Mouse (Mus musculus): ENCODE measurements around the gene Umodl1. TPM values are rescaled to one million over a fixed set of nuclear protein-coding genes. Genes with fewer than 3 reads are reported as not detected.

Umodl1 gene
- total and polyA plus RNA-seq, 3 experiments, result 1.0 to 4.5 (median 1.6) TPM

GRCm38 (mm10) chr17:30911732-30912088, 42.7 kb upstream of the Umodl1 start:
- no peak overlapping the region for H3K4me3 ChIP-seq (replicated peaks in 1 of 3; ENCODE audit: low read depth in 2 of 3, low read length in 2 of 3, poor library complexity in 1 of 3)
- TF ChIP-seq SIN3A (IDR thresholded peaks at IDR 0.05; ENCODE audit: low read length) (no peak), HCFC1 (IDR thresholded peaks at IDR 0.05; ENCODE audit: low read depth, low read length) (no peak), ETS1 (conservative IDR thresholded peaks at IDR 0.05; ENCODE audit: low read depth, low read length) (no peak), RAD21 (IDR thresholded peaks at IDR 0.05; ENCODE audit: low read depth, low read length) (no peak), ELF1 (IDR thresholded peaks at IDR 0.05; ENCODE audit: low read depth, low read length) (no peak)
- in situ Hi-C loops (cut with MboI; ENCODE audit: low pct_ligation_motif_present, low pct_unique_long_range_greater_than_20kb, low sequenced_read_pairs) (no loop called here), dilution Hi-C loops (cut with MboI; ENCODE audit: extremely low pct_ligation_motif_present, extremely low pct_unique_long_range_greater_than_20kb, low sequenced_read_pairs) (loop anchor here (25.0 kb wide), 1 partner anchor 449 kb away; no protein-coding TSS in a partner anchor)
- peaks cover 37% of the 10 kb centered on the region for H3K27me3 ChIP-seq (replicated peaks)
- no peak overlapping the region for H3K9ac ChIP-seq (ENCODE audit: insufficient read depth, low read depth)
- no peak overlapping the region for H3K4me2 ChIP-seq (ENCODE audit: insufficient read depth, low read depth, poor library complexity, severe bottlenecking)
- DNase-seq (ENCODE audit: extremely low read depth), result no peak
- H3K79me2 ChIP-seq (replicated peaks; ENCODE audit: control insufficient read depth, extremely low read depth, insufficient read depth, poor library complexity, severe bottlenecking), result no peaks in the 10 kb centered on the region
- H3K9me3 ChIP-seq (replicated peaks; ENCODE audit: low read length), result peaks cover 5% of the 10 kb centered on the region
- no peaks in the 10 kb centered on the region for H3K36me3 ChIP-seq (replicated peaks in 1 of 2; ENCODE audit: control insufficient read depth in 1 of 2, insufficient read depth in 1 of 2, low read length in 1 of 2)
- no peak overlapping the region for H3K27ac ChIP-seq (ENCODE audit: insufficient read depth, low read depth)
- no peaks in the 10 kb centered on the region for H3K4me1 ChIP-seq (ENCODE audit: control insufficient read depth in 1 of 2, insufficient read depth in 2 of 2)

DNA sequence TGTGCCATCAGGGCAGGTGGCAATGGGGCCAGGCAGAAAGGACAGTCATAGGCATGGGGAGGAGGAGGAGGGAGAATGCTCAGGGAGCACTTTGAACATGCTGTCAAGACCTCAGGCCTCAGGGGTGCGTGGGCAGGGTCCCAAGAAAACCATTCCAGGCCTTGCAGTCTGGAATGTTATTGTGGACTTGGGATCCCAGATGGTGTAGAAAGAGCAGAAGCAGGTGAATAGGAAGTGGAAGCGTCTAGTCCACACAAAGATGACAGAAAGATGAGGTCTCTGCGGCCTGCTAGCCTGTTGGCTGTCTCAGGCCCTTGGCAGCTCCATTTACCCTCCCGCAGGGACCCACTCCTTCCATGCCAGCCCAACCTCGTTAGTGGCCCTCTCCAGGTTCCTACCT, 41.9 kb upstream of the Umodl1 start:
- H3K27ac ChIP-seq (ENCODE audit: insufficient read depth, low read depth), result no peak overlapping the region
- peaks cover 31% of the 10 kb centered on the region for H3K27me3 ChIP-seq (replicated peaks)
- TF ChIP-seq NELFE (IDR thresholded peaks at IDR 0.05; ENCODE audit: low read depth, low read length) (no peak), SIN3A (IDR thresholded peaks at IDR 0.05; ENCODE audit: low read length) (no peak), ETS1 (conservative IDR thresholded peaks at IDR 0.05; ENCODE audit: low read depth, low read length) (no peak), GABPA (IDR thresholded peaks at IDR 0.05; ENCODE audit: insufficient replicate concordance, low read depth, low read length) (no peak), E2F4 (IDR thresholded peaks at IDR 0.05; ENCODE audit: insufficient replicate concordance, low read depth, low read length) (no peak), HCFC1 (IDR thresholded peaks at IDR 0.05; ENCODE audit: low read depth, low read length) (no peak), PAX5 (IDR thresholded peaks at IDR 0.05; ENCODE audit: low read length) (no peak), TCF12 (IDR thresholded peaks at IDR 0.05; ENCODE audit: low read depth, low read length) (no peak), TBP (conservative IDR thresholded peaks at IDR 0.05; ENCODE audit: low read depth, low read length) (no peak)
- no peaks in the 10 kb centered on the region for H3K36me3 ChIP-seq (replicated peaks in 1 of 2; ENCODE audit: control insufficient read depth in 1 of 2, insufficient read depth in 1 of 2, low read length in 1 of 2)
- H3K4me3 ChIP-seq (replicated peaks in 1 of 3; ENCODE audit: low read depth in 2 of 3, low read length in 2 of 3, poor library complexity in 1 of 3), result no peak overlapping the region
- H3K79me2 ChIP-seq (replicated peaks; ENCODE audit: control insufficient read depth, extremely low read depth, insufficient read depth, poor library complexity, severe bottlenecking), result no peaks in the 10 kb centered on the region
- no peak for DNase-seq (ENCODE audit: extremely low read depth)
- H3K9ac ChIP-seq (ENCODE audit: insufficient read depth, low read depth), result no peak overlapping the region
- in situ Hi-C loops (cut with MboI; ENCODE audit: low pct_ligation_motif_present, low pct_unique_long_range_greater_than_20kb, low sequenced_read_pairs), result no loop called here
- H3K4me2 ChIP-seq (ENCODE audit: insufficient read depth, low read depth, poor library complexity, severe bottlenecking), result no peak overlapping the region
- H3K9me3 ChIP-seq (replicated peaks; ENCODE audit: low read length), result peaks cover 5% of the 10 kb centered on the region
- dilution Hi-C loops (cut with MboI; ENCODE audit: extremely low pct_ligation_motif_present, extremely low pct_unique_long_range_greater_than_20kb, low sequenced_read_pairs), result loop anchor here (25.0 kb wide), 1 partner anchor 450 kb away; no protein-coding TSS in a partner anchor
- H3K4me1 ChIP-seq (ENCODE audit: control insufficient read depth in 1 of 2, insufficient read depth in 2 of 2), result no peaks in the 10 kb centered on the region

GRCm38 (mm10) chr17:30914264-30914663, 40.2 kb upstream of the Umodl1 start:
- in situ Hi-C loops (cut with MboI; ENCODE audit: low pct_ligation_motif_present, low pct_unique_long_range_greater_than_20kb, low sequenced_read_pairs) (no loop called here), dilution Hi-C loops (cut with MboI; ENCODE audit: extremely low pct_ligation_motif_present, extremely low pct_unique_long_range_greater_than_20kb, low sequenced_read_pairs) (loop anchor here (25.0 kb wide), 1 partner anchor 452 kb away; no protein-coding TSS in a partner anchor)
- peak; percentile 87 for TF ChIP-seq ZKSCAN1 (IDR thresholded peaks at IDR 0.05; ENCODE audit: borderline replicate concordance, low read depth, low read length)
- no peak for TF ChIP-seq TCF12 (IDR thresholded peaks at IDR 0.05; ENCODE audit: low read depth, low read length)
- no peak for TF ChIP-seq NELFE (IDR thresholded peaks at IDR 0.05; ENCODE audit: low read depth, low read length)
- Histone ChIP-seq H3K27ac (ENCODE audit: insufficient read depth, low read depth) (no peak overlapping the region), H3K9ac (ENCODE audit: insufficient read depth, low read depth) (no peak overlapping the region), H3K9me3 (replicated peaks; ENCODE audit: low read length) (peaks cover 5% of the 10 kb centered on the region), H3K36me3 (replicated peaks in 1 of 2; ENCODE audit: control insufficient read depth in 1 of 2, insufficient read depth in 1 of 2, low read length in 1 of 2) (peaks cover 0 to 2% of the 10 kb centered on the region in 2 experiments), H3K4me3 (replicated peaks in 1 of 3; ENCODE audit: low read depth in 2 of 3, low read length in 2 of 3, poor library complexity in 1 of 3) (no peak overlapping the region), H3K4me2 (ENCODE audit: insufficient read depth, low read depth, poor library complexity, severe bottlenecking) (no peak overlapping the region), H3K79me2 (replicated peaks; ENCODE audit: control insufficient read depth, extremely low read depth, insufficient read depth, poor library complexity, severe bottlenecking) (no peaks in the 10 kb centered on the region), H3K4me1 (ENCODE audit: control insufficient read depth in 1 of 2, insufficient read depth in 2 of 2) (no peaks in the 10 kb centered on the region), H3K27me3 (replicated peaks) (peaks cover 16% of the 10 kb centered on the region)
- no peak for DNase-seq (ENCODE audit: extremely low read depth)

All from CH12.LX (cell line).